Mouse (Mus musculus): ENCODE data around the gene Pip4k2b.

Pip4k2b gene

DNA sequence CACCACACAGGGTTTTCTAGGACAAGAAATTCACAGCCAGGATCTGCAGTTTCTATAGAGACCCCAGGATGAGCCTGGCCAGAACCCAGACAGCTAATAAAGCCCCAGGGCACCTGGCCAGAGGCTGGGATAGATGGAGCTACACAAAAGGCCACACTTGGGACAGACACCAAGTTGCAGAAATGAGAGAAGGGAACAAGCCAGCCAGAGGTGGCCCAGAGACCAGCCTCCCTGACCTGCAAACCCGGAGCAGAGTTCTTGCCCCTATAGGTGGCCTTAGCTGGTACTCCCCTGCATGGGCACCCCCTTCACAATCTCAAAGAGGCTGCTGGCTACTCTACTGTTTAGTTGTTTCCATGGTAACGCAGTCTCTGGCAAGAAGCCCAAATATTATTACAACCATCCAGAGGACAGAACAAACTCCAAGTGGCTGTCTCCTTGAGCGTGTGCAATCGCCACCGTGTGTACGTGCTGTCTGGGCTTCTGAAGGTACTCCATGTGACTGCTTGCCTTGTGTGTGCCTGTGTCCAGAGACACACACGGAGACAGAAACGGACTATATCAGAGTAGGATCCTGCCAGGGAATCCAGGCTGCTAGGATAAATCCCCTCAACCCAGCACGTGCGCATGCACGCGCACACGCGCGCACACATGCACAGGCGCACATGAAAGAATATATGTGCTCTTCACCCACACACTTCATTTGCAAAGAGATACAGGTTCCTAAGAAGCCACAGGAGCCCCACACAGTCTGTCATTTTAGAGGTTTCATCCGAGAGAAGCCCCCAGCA lies 49.4 kb downstream of the Pip4k2b start:
- DNase-seq (ENCODE audit: low spot score in 2 of 2): no peak

DNA sequence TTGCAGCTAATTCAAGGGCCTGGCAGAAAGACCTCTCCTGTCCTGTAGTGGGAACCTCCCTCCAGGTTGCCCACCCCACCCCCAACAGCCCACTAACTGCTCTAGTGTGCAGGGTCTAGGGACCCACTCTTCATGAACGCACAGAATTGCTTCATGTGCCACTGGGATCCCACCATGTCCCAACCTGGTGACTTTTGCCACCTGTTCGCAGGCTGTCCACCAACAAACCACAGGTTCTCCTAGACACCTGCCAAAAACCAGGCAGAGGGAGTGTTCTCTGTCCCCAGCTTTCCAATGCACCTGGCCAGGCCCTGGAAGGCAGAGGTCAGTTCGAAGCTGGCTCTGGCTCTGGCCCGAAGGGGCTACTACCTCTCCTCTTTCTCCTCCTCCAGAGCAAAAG lies 50.1 kb downstream of the Pip4k2b start:
- no peak for DNase-seq (ENCODE audit: low spot score in 2 of 2)

DNA sequence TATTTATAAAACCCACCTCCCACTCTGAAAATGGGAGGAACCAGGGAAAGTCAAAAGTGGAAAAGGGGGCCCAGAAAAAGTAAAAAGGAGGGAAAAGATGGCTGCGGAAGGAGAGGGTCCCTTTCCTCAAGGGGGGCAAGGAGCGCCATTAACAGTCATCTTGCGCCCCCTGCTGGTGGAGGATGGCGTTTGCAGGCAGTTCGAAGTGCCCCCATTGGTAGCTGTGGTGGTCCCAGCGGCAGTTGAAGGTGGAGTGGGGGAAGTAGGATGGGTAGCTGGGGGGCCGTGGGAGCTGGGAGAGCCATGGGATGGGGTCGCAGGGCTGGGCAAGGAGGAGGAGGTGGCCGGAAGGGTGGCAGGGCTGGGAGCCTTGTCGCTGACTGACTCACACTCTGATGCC lies 54.6 kb downstream of the Pip4k2b start:
- DNase-seq (ENCODE audit: low spot score in 2 of 2): peak in 1 of 2 experiments; percentile 47

DNA sequence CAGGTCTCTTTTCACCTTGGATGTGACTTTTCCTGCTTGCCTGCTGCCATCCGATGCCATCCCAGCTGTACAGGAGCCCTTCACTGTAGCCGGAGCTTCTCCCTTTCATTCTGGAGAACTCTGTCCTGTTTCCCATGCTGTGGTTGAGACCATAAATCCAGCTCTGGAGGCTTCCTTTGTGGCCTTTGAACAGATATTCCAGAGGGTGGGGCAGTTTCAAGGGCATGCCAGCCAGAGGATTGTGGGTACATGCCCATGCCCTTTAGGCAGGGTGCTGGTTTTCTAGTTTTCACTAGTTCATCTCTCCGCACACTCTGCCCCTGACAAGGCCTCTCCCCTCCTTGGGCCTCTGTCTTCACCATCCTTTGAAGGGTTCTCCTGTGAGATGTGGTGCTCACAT lies 57.4 kb downstream of the Pip4k2b start:
- DNase-seq (ENCODE audit: low spot score in 2 of 2): no peak

DNA sequence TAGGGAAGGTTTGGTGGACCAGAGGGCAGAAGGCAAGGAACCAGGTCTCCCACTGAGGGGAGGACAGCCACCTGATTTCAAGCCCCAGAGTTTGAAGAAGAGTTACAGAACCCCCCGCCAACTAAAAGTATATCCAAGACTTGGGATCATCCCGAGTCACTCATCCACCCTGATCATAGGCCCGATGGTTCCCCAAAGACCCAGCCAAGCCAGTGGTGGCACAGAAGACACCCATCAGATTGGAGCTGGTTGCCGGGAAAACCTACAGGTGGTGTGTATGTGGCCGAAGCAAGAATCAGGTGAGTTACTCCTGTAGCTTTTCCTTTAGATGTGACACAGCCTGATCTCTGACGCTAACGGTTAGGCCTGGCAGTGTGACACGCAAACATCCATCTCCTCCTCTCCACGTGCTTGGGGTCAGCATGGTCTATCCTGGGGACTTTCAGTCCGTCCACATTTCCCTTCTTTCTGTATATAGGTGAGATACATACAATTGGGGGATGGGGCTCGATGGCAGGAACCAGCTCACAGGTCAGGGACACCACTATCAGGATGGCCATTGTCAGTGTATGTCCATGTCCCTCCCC lies 58.1 kb downstream of the Pip4k2b start:
- DNase-seq (ENCODE audit: low spot score in 2 of 2): no peak

DNA sequence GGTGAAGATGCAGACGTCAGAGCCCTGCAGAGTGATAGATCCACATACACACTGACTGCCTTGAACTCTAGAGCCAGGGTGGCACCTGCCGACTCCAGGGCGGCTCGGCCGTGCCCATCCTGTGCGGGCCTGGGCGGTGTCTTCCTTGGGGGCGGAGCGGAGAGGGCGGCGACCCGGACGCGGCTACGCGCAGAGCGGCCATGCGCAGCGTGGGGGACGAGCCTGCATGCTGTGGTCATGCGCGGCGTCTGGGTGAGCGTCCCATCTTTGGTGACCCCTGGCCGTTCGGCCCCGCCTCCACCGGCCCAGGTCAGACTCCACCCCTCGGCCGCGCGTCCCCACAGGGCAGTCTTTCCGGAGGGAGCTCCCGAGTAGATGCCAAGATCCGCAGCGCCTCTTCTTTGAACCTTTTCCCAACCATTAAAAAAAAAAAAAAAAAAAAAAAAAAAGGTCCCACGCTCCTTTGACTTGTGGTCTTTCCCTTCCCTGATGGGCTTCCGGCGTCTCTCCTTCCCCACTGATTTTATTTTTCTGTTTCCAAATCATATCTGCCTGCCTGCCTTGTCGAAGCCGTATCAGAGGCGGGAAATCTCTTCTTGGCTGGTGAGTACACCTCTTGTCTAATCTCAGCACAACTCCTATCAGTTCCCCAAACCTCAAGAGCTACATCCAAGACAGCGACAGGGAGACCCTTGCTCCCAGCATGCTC lies 58.7 kb downstream of the Pip4k2b start, which contains the start of gene Cisd3:
Gene Cisd3 (plus strand): TSS at position 214 of the 709 bp plus-strand sequence.
- DNase-seq (ENCODE audit: low spot score in 2 of 2): peak; percentile 67 to 71

DNA sequence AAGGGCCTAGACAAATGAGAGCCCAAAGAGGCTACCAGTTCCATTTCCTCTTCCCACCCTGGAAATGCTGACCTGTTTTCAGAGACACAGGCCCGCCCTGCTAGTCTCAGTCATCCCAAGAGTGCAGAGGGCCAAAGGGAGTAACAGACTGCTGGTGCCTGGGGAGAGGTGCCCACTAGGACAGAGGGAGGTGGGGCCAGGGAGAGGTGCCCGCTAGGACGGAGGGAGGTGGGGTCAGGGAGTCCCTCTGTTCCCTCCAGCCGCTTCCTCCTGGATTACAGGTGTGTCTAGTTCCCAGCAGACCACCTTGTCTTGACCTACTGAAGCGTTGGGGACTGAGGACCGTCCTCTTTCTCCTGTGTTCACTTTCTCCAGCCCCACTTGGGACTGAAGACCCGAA lies 59.7 kb downstream of the Pip4k2b start:
- DNase-seq (ENCODE audit: low spot score in 2 of 2): no peak

DNA sequence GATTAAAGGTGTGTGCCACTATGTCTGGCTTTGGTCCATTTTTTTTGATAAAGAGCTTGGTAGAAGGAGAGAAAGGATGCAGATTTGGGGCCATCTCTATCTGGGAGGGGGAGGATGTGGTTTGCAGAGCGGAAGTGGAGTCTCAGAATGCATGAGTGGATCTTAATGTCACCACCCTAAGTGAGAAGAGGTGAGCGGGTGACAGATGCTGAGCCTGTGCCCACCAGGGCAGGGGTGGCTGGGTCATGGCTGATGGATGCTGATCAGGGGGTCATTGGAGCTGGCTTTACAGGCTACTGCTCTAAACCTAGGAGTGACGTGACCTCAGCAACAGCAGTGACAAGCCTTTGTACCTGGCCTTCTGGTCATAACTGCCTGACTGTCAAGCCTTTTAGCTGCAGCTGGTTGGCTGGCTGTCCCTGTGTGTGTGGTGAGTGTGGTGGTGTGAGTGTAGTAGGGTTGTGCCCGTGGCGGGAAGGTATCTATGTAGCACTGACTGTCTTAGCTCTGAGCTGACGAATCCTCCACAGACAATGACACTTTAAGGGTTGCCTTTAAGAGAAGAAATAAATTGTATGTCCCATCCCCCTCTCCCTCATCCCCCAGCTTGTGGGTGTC lies 60.3 kb downstream of the Pip4k2b start:
- DNase-seq (ENCODE audit: low spot score in 2 of 2): no peak

DNA sequence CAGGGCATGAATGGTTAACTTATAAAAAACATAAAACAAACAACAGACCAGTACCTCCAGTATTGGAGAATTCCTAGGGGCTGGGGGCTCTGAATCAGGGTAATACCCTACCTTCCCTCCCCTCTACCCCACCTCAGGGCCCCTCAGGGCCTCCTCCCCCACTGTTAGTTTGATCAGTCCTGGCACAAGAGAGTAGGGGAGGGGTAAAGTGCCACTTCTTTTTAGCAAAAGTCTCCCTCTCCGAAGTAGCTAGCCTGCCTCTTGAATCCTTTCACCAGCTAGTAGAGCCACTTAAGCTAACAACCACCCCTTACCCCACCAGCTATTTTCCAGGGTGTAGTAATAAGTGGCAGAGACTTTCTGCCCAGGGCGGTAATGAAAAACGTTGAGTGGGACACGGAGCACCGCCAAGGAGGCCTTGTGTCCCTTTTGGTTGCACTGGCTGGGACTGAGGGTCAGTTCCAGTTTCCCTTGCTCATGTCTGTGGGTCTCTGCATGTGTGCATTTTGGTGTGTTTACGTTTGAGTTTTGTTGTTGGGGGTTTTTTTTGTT lies 61.9 kb downstream of the Pip4k2b start:
- no peak for DNase-seq (ENCODE audit: low spot score in 2 of 2)

DNA sequence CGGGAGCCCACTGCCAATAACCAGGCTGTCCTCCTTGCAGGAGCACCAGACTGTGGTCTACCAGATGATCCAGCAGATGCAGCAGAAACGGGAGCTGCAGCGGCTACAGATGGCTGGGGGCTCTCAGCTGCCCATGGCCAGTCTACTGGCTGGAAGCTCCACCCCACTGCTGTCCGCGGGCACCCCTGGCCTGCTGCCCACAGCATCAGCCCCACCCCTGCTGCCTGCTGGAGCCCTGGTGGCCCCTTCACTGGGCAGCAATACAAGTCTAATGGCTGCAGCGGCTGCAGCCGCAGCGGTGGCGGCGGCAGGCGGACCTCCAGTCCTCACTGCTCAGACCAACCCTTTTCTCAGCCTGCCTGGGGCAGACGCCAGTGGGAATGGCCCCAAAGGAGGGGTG lies 64.1 kb downstream of the Pip4k2b start:
- DNase-seq (ENCODE audit: low spot score in 2 of 2): no peak

DNA sequence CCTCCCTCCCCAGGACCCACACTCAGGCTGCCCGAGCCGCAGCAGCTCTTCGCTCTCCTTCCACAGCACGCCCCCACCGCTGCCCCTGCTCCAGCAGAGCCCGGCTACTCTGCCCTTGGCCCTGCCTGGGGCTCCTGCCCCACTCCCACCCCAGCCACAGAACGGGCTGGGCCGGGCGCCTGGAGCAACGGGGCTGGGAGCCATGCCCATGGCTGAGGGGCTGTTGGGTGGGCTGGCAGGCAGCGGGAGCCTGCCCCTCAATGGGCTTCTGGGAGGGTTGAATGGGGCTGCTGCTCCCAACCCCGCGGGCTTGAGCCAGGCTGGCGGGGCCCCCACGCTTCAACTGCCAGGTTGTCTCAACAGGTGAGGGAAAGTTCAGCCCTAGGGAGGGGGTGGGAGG lies 66.2 kb downstream of the Pip4k2b start:
- no peak for DNase-seq (ENCODE audit: low spot score in 2 of 2)

DNA sequence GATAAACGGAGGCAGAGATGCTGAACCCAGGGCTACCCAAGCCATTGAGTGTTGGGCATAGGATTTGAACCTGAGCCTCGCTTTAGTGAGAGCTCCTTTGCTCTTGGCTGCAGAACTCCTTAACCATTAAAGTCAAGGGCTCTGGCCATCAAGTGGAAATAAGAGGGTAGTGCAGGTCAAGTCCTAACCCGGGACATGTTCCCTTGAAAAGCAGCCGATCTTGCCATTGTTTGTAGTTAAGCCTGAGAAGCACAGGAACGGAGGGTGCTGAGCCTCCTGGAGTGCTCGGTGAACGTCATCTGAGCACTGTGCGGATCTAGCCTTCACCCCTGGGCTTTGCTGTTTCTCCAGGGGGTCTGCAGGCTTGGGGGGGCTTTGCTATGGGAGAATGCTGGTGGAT lies 66.7 kb downstream of the Pip4k2b start:
- DNase-seq (ENCODE audit: low spot score in 2 of 2): no peak

DNA sequence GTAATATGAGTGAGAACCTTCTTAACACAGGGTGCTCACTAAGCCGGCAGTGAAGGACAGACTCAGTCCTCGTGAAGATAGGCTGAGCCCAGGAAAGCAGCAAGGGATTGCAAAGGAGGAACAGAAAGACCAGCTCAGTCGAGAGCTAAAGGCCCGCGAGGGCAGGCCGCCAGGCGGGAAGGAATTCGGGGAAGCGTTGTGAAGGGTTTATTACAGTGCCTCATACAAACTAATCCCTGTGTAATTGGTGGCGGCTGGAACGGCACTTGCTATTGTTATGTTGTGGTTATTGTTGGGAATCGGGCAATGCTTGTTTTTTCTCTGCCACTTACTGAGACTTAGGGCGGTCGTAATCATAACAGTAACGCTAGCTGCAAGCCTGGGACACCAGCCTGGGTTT lies 67.1 kb downstream of the Pip4k2b start:
- no peak for DNase-seq (ENCODE audit: low spot score in 2 of 2)

DNA sequence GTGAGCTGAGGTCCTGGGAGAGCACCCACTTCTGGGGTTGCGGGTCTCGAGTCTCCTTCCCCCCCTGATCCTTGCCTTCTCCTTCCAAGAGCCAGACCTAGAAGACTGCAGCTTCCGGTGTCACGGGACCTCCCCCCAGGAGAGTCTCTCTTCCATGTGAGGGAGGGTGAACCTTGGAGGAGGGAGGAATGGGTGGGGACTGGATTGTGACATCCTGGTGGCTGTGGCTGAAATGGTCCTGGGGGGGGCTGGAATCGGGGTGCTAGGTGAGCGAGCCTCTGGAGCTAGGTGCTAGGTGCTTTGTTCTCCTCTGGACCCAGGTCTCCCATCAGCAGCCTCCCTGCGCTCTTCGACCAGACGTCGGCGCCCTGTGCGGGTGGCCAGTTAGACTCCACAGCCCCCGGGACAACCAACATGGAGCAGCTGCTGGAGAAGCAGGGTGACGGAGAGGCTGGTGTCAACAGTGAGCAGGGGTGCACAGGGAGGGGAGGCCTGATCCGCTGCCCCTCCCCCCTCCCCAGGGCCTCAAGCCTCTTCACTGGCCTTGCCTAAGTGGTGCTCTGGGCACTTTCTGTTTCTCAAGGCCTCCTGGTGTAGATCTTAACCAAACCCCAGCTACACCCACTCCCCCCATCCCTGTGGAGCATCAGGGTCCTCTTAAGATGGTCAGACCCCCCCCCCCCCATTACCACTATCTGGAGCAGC lies 68.3 kb downstream of the Pip4k2b start:
- no peak for DNase-seq (ENCODE audit: low spot score in 2 of 2)

DNA sequence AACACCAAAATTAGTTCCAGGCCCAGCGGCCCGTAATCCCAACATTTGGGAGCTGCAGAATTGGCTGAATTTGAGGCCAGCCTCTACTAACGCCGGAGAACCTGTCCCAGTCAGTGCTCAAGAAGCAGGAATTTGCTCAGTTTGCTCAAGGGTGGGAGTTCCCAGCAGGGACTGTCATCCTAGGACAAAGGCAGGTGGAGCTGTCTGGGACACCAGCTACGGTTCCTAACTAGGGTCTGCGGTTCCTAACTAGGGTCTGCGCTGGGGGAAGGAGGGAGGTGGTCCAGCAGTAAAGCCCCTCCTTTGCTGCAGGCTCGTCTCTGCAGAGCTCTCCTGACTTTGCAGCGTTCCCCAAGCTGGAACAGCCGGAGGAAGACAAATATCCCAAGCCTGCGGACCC lies 71.4 kb downstream of the Pip4k2b start:
- DNase-seq (ENCODE audit: low spot score in 2 of 2): no peak

DNA sequence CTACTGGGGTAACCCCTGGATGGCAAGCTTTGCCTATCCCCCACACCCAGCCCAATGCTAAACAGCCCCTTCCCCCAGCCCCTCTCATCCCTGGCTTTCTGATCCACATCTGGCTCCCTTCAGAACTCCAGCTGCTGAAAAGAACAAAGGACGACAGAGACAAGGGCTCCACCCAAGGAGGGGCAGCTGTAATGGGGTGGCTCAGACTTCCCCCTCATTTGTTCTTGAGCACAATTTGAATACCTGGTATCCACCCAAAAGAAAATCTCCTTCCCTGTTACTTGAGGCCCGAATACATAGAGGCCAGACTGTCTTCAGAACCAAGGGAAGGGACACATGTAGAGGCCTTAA lies 73.4 kb downstream of the Pip4k2b start:
- no peak for DNase-seq (ENCODE audit: low spot score in 2 of 2)

DNA sequence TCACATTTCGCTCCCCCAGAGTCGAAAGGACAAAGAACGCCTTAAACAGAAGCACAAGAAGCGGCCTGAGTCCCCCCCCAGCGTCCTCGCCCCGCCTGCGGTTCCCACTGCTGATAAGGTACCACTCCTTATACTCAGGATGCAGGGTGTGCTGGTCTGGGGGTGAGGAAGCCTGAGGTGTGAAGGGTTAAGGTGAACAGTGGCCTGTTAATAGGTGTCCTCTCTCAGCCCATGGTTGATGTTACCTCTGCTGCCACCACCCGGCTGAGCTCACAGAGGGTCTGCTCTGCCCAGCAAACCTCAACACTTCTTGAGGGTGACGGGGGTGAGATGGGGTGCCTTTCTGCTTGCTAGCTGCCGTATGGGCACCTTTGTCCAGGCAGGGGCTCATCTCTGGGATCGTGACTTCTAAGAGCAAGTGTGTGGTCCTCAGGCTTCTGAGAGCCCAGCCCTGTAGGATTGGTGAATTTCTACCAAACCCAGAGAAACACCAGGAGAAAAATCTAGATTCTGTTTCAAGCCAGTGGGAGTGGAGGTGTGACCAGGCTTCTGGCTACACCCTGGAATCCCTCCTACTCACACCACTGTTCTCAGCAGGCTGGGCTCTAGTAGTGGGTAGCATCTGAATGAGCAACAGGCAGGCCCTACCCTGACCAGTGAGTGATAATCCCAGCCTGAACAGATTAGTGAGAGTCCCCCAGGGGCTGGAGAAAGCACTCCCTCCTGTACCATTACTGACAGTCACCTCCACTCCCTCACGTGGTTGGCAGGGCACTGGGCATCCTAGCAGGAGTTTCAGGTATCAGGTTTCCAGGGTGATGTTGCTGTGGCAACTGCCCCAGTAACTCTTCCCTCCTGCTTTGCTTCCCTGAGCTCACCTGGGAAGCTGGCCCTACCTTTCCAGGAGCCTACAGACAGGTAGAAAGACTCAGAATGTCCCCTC lies 74.0 kb downstream of the Pip4k2b start:
- DNase-seq (ENCODE audit: low spot score in 2 of 2): no peak

DNA sequence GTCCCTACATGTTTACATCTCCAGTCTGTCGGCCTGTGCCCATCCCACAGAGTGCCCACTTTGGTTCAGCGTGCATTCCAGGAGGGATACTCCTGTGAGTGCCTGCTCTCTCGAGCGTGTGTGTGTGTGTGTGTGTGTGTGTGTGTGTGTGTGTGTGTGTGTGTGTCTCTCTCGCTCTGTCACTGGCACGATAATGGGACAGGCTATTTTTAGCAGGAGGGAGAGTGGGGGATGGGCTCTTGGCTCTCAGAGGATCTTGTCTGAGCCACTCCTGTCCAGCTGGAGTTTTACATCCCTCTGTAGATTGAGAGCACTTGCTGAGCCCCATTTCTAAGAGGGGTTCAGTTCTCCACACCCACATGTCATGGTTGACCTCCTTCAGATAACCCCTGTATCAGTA lies 74.7 kb downstream of the Pip4k2b start:
- DNase-seq (ENCODE audit: low spot score in 2 of 2): no peak

DNA sequence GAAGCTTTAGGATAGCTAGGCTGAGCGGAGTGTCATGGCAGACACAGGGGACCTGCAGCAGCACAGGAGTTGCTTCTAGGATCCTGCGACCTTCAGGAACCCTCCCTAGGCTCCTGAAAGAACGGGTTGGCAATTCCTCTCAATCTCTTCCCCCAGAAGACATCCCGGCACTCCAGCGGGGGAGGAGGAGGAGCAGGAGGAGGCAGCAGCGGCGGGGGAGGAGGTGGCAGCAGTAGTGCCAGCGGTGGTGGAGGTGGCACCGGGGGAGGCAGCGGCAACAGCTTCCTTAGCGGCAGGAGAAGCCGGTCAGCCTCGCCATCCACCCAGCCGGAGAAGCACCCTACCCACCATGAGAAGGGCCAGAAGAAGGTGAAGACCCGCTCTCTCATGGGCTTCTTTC lies 75.2 kb downstream of the Pip4k2b start:
- no peak for DNase-seq (ENCODE audit: low spot score in 2 of 2)

DNA sequence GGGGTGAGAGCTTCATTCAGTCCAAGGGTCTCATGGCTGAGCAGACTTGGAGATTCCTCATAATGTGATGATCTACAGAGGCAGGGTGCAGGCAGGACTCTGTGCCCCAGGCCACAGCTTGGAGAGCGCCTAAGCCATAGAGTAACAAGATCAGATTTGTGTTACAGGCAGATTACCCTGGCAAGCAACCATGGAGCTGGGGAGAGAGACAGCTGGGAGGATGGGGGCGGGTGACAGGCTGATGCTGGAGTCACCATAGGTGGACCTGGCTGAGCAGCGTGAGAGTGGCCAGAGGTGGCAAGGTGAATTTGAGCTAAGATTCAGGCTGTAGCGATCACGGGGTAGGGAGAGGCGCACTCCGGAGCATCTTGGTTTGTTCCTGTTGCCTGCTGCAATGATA lies 76.3 kb downstream of the Pip4k2b start:
- DNase-seq (ENCODE audit: low spot score in 2 of 2): no peak

DNA sequence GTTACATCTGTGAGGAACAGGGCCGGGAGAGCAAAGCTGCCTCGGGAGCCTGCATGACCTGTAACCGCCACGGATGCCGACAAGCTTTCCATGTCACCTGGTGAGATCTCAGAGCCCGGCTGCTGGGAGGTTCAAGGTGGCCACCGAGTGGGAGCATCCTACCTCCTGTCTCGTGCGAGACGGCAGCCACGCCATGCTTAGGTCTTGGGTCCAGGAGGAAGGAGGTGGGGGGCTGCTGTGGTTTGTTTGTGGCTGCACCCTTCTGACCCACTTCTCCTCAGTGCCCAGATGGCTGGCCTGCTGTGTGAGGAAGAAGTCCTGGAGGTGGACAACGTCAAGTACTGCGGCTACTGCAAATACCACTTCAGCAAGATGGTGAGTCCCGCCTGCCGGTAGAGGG lies 77.7 kb downstream of the Pip4k2b start:
- no peak for DNase-seq (ENCODE audit: low spot score in 2 of 2)

Data from frontal cortex, postnatal 25 days (tissue).